Mouse (Mus musculus) neural tube, embryonic 14.5 days (tissue): ENCODE measurements around the gene Zfp575. TPM values are rescaled to one million over a fixed set of nuclear protein-coding genes. Genes with fewer than 3 reads are reported as not detected.
"Not testable (repeated sequence)": the region's sequence is repeated elsewhere in the genome, so short reads cannot be mapped to it uniquely, and the experiment has no call there.

Experiments used
- ATAC-seq: fragments of 200-750 bp; cut with Nextera tagmentation; 2 replicates; pipeline ENCODE4 v1.8.0; 2017; ENCODE audit warnings: low read depth, mild to moderate bottlenecking, moderate TSS enrichment, moderate library complexity
- H3K27ac ChIP-seq: fragments of 300-500 bp; sonication (generic); 2 replicates; pipeline ENCODE4 v1.5.1; 2014; ENCODE audit warnings: low read depth, mild to moderate bottlenecking, control low read depth, low read length, moderate library complexity, mixed read lengths
- H3K27me3 ChIP-seq: fragments of 300-500 bp; sonication (generic); 2 replicates; pipeline ENCODE4 v1.6.1; 2014; ENCODE audit warnings: low read length; ENCODE audit not compliant: control insufficient read depth, insufficient read depth
- H3K36me3 ChIP-seq: fragments of 300-500 bp; sonication (generic); 2 replicates; pipeline ENCODE4 v1.6.1; 2014; ENCODE audit warnings: low read length, mixed read lengths; ENCODE audit not compliant: control insufficient read depth, insufficient read depth
- H3K4me1 ChIP-seq: fragments of 300-500 bp; sonication (generic); 2 replicates; pipeline ENCODE4 v1.6.1; 2014; ENCODE audit warnings: low read length; ENCODE audit not compliant: control insufficient read depth, insufficient read depth
- H3K4me2 ChIP-seq: fragments of 300-500 bp; sonication (generic); 2 replicates; pipeline ENCODE4 v1.6.1; 2014; ENCODE audit warnings: mild to moderate bottlenecking, low read depth, low read length, control low read depth
- H3K4me3 ChIP-seq: fragments of 300-500 bp; sonication (generic); 2 replicates; pipeline ENCODE4 v1.5.1; 2014; ENCODE audit warnings: low read depth, low read length, control low read depth, mixed read lengths
- H3K9ac ChIP-seq: fragments of 300-500 bp; sonication (generic); replicated peaks from 2 replicates; pipeline ENCODE4 v1.6.1; 2014; ENCODE audit warnings: low read depth, mild to moderate bottlenecking, control low read depth, low read length, mixed read lengths
- H3K9me3 ChIP-seq: fragments of 300-500 bp; sonication (generic); 2 replicates; pipeline ENCODE4 v1.6.1; 2016; ENCODE audit warnings: low read length; ENCODE audit not compliant: control insufficient read depth
- WGBS: fragments of 180-500 bp; shearing (Covaris S2); extraction: QIAGEN DNeasy Blood & Tissue Kit; methylation state at CpG from one replicate; pipeline ENCODE4 v1.1.7; 2014; 5-methylcytosine and 5-hydroxymethylcytosine counted together
- polyA plus RNA-seq: library from polyadenylated mRNA; unstranded; fragments of >200 nt; fragmentation: Nextera tagmentation; extraction: Ambion mirVana; gene quantifications from 2 replicates; pipeline ENCODE4 v1.2.1, GENCODE M21; 2014

Zfp575 gene
- polyA plus RNA-seq, 1 experiment from 2014 or later, result 8.5 TPM

- Histone ChIP-seq H3K9ac (no peak overlapping the region), H3K4me1 (no peaks in the 10 kb centered on the region), H3K27ac (no peak overlapping the region), H3K4me3 (no peak overlapping the region), H3K4me2 (no peak overlapping the region), H3K36me3 (no peaks in the 10 kb centered on the region), H3K9me3 (no peaks in the 10 kb centered on the region), H3K27me3 (no peaks in the 10 kb centered on the region)
- 0 out of 2 replicates have a peak, but pooled peaks have one; percentile 38 for ATAC-seq
- 52% methylated on average over 13 of the region's 13 CpGs for WGBS
These were observed 32.4 kb upstream of the Zfp575 start for GRCm38 (mm10) chr7:24619671-24620397.

DNA sequence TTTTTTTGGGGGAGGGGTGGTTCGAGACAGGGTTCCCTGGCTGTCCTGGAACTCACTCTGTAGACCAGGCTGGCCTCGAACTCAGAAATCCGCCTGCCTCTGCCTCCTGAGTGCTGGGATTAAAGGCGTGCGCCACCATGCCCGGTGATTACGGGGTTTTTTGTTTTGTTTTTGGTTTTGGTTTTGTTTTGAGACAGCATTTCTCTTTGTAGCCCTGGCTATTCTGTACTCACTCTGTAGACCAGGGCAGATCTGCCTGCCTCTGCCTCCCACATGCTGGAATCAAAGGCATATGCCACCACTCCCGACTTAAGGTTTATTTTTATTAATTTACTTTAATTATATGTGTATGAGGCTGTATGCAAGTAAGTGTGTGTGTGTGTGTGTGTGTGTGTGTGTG, 30.9 kb upstream of the Zfp575 start:
- not testable (repeated sequence) for ATAC-seq, H3K4me2 ChIP-seq, H3K9ac ChIP-seq, H3K27ac ChIP-seq, H3K4me3 ChIP-seq, H3K27me3 ChIP-seq, H3K36me3 ChIP-seq, H3K9me3 ChIP-seq, H3K4me1 ChIP-seq
- 90% methylated on average over 8 of the region's 8 CpGs for WGBS

DNA sequence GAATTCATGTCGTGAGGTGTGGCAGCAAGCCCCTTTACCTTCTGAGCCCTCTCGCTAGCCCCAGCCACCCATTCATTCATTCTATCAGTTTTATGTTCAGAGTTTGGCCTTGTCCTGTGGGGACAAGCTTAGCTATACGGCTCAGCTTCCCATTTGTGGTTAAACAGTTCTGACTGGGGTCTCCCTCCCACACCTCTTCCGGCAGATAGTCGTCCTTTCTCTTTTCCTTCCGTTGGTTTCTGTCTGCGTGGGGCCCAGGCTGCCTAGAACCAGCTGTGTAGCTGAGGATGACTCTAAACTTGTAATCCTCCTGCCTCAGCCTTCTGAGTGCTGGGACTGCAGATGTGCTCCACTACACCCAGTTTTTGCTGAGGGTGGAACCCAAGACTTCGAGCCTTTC, 30.3 kb upstream of the Zfp575 start:
- ATAC-seq, result no peak

DNA sequence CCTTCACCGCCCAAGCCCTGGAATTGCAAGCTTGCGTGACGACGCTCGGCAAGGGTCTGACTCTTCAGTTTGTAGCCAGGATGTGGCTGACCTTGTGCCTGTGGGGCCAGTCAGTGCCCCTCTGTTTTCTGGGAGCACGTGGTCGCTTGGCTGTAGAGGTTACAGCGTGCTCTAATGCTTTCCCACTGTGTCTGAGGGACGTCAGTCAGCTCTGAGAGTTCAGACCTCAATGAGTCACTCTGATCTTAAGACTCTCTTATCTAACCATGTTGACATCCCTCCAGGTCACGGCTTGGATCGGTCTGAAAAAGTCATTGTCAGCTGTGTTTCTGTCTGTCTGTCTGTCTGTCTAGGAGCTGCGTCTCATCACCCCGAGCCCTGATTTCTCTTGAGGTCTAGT, 27.4 kb upstream of the Zfp575 start:
- Histone ChIP-seq H3K27ac (no peak overlapping the region), H3K36me3 (no peaks in the 10 kb centered on the region), H3K4me1 (0 out of 2 replicates have a peak, but pooled peaks cover 2% of the 10 kb centered on the region), H3K9ac (no peak overlapping the region), H3K4me2 (no peak overlapping the region), H3K27me3 (peaks cover 35% of the 10 kb centered on the region), H3K4me3 (no peak overlapping the region), H3K9me3 (no peaks in the 10 kb centered on the region)
- WGBS, result 79% methylated on average over 13 of the region's 13 CpGs
- ATAC-seq, result no peak

More for the DNA sequence above, 30.3 kb upstream of the Zfp575 start:
- Histone ChIP-seq H3K4me2 (no peak overlapping the region), H3K4me1 (no peaks in the 10 kb centered on the region), H3K27ac (no peak overlapping the region), H3K4me3 (no peak overlapping the region), H3K36me3 (no peaks in the 10 kb centered on the region), H3K9me3 (no peaks in the 10 kb centered on the region), H3K27me3 (peaks cover 8% of the 10 kb centered on the region; the same call in 1 of the 2 replicates), H3K9ac (no peak overlapping the region)
- 79% methylated on average over 8 of the region's 8 CpGs for WGBS

- no peaks in the 10 kb centered on the region for H3K36me3 ChIP-seq
- 0 out of 2 replicates have a peak, but pooled peaks cover 2% of the 10 kb centered on the region for H3K4me1 ChIP-seq
- H3K27ac ChIP-seq, result no peak overlapping the region
- no peak overlapping the region for H3K4me3 ChIP-seq
- 0 out of 2 replicates have a peak overlapping the region, but pooled peaks have one; percentile 8 for H3K4me2 ChIP-seq
- WGBS, result 4% methylated on average over 27 of the region's 27 CpGs
- no peak for ATAC-seq
- no peaks in the 10 kb centered on the region for H3K9me3 ChIP-seq
- no peak overlapping the region for H3K9ac ChIP-seq
- peaks cover 35% of the 10 kb centered on the region for H3K27me3 ChIP-seq
These were observed 25.0 kb upstream of the Zfp575 start for GRCm38 (mm10) chr7:24612308-24612910.

DNA sequence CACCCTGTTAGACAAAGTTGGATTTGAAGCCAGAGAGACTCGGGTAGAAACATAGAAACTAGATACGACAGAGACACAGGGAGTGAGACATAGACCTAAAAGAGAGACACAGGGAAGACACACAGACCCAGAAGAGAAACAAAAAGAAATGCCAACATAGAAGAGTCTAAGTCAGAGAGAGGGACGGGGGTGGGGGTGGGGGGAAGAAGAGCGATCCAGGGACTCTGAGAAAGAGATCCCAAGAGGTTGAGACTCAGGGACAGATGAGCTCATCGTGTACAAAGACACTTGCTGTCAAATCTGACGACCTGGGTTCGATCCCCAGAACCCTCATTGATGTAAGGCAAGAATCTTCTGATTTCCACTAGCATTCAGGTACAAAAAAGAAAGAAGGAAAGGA, 24.3 kb upstream of the Zfp575 start:
- H3K36me3 ChIP-seq, result no peaks in the 10 kb centered on the region
- no peaks in the 10 kb centered on the region for H3K9me3 ChIP-seq
- H3K9ac ChIP-seq, result no peak overlapping the region
- H3K4me3 ChIP-seq, result no peak overlapping the region
- H3K27me3 ChIP-seq, result peaks cover 35% of the 10 kb centered on the region
- ATAC-seq, result no peak
- H3K4me1 ChIP-seq, result 0 out of 2 replicates have a peak, but pooled peaks cover 2% of the 10 kb centered on the region
- H3K27ac ChIP-seq, result no peak overlapping the region
- 14% methylated on average over 7 of the region's 7 CpGs for WGBS
- peak overlapping the region; percentile 26; the same call in 1 of the 2 replicates for H3K4me2 ChIP-seq

DNA sequence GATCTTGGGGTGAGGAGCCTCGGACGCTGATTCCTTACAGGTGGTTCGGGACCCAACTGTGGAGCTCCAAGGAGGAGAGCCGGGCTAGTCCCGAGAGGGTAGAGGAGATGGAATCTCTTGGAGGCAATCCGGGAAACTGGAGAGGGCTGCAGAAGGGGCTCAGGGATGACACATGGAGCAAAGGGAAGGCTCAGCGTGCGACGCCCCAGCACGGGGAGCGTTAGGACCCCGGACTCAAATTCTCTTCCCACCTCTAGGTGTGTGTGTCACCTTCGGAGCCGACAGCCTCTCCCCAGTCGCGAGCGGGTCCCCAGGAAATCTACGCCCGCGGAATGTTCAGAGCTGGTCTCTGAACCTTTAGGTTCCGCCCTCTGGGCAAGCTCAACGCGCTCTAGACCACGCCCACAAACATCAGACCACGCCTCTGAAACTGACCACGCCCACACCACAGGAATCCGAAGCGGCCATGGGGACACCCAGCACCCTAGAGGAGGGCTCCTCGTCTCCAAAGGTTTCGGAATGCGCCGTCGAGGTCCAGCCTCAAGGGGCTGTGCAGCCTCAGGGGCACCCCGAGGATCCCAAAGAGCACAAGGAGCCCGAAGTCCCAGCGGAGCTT, 23.5 kb upstream of the Zfp575 start:
- Histone ChIP-seq H3K4me1 (0 out of 2 replicates have a peak, but pooled peaks cover 2% of the 10 kb centered on the region), H3K36me3 (no peaks in the 10 kb centered on the region), H3K27ac (no peak overlapping the region), H3K4me2 (peak overlapping the region; percentile 26), H3K4me3 (peak overlapping the region; percentile 22), H3K9me3 (no peaks in the 10 kb centered on the region), H3K27me3 (peaks cover 35% of the 10 kb centered on the region), H3K9ac (no peak overlapping the region)
- peak; percentile 10; the same call in 1 of the 2 replicates for ATAC-seq
- WGBS, result 1% methylated on average over 36 of the region's 36 CpGs

DNA sequence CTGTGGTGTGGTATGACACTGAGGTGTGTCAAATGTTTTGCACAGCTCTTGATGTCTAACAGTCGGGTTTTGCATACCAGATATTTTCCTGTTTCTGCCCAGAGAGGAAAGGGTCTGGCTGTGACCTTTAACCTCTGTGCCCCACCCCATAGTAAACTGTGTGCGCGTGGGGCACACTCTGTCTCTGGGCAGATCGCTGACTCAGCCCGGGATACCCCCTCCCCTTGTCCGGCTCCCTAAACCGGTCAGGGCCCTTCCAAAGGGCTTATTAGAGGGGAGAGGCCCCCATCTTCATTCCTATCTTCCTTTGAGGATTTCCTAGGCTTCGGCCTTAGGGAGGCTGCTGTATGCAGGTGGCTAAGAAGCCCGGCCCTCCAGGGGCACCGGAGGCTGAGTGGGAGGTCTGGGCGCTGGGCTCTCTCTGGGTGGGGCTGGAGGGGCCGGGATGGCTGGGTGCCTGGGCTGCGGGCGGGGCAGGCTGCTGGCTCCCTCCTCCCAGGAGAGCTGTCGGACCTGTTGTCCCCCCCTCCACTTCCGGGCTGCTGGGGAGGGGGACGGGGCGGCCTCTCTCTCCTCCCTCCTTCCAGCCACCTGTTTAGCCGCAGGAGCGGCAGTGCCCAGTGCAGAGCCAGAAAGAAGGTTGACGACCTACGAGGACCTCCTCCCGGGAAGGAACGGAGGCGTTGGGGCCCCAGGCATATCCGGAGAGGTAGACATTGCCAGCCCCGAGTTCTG, 22.9 kb upstream of the Zfp575 start, which contains the start of gene Phldb3:
Gene Phldb3 (plus strand): TSS at position 620 of the 735 bp plus-strand sequence.
- Histone ChIP-seq H3K9me3 (no peaks in the 10 kb centered on the region), H3K36me3 (no peaks in the 10 kb centered on the region), H3K4me3 (peak within 1 kb of the TSS; percentile 22), H3K27ac (no peak within 1 kb of the TSS), H3K27me3 (peaks cover 35% of the 10 kb centered on the region), H3K4me2 (peak within 1 kb of the TSS; percentile 26), H3K4me1 (0 out of 2 replicates have a peak, but pooled peaks cover 2% of the 10 kb centered on the region), H3K9ac (no peak within 1 kb of the TSS)
- WGBS, result 4% methylated on average over 27 of the region's 27 CpGs
- ATAC-seq, result no peak
